ENCODE assay signal across 7 mouse cellular contexts in genomic region chr15:100636700-100637501, GRCm38 (mm10). TPM values are rescaled to one million over a fixed set of nuclear protein-coding genes. Genes with fewer than 3 reads are reported as not detected.
DNase-seq lines count a peak whose midpoint lies in the region; ATAC-seq and TF ChIP-seq lines count a peak whose summit lies in the region.

TSS of gene Smagp (minus strand) at chr15:100636940.

- under 1% methylated on average over 59 of the region's 77 CpGs for WGBS in heart, embryonic 11.5 days (ENCODE audit: insufficient replicate concordance)
- WGBS in kidney, embryonic 14.5 days = under 1% methylated on average over 74 of the region's 77 CpGs

- TF ChIP-seq CTCF in cortical plate, adult 2 months (IDR thresholded peaks at IDR 0.05; ENCODE audit: extremely low read depth, insufficient read depth, low read length) = no peak

- DNase-seq in MEL-GATA-1-ER (ENCODE audit: extremely low read depth, low read depth) = peak; percentile 51
- DNase-seq in lung, postnatal 10 days = peak; percentile 73
- peak; percentile 21 to 27 for DNase-seq in spleen, postnatal 10 days (ENCODE audit: low spot score in 2 of 2)
- DNase-seq in right cerebral cortex, postnatal 4 days = no peak

- peak; percentile 36; the same call in 1 of the 2 replicates for ATAC-seq in heart, embryonic 11.5 days (replicated peaks; ENCODE audit: insufficient number of reproducible peaks, low FRiP score, low TSS enrichment)
- peak; percentile 63 for ATAC-seq in kidney, embryonic 14.5 days (ENCODE audit: low FRiP score, low TSS enrichment)

- peaks cover 2% of the 10 kb centered on the region; the same call in 1 of the 2 replicates for H3K4me1 ChIP-seq in cortical plate, adult 2 months (ENCODE audit: control insufficient read depth, insufficient read depth, low read length)
- peaks cover 25% of the 10 kb centered on the region; the same call in 1 of the 2 replicates for H3K4me1 ChIP-seq in heart, embryonic 11.5 days (ENCODE audit: control insufficient read depth, insufficient read depth, low read length)
- H3K4me1 ChIP-seq in kidney, embryonic 14.5 days (ENCODE audit: control insufficient read depth, insufficient read depth, low read length) = peaks cover 26% of the 10 kb centered on the region; the same call in 1 of the 2 replicates

- no peaks in the 10 kb centered on the region for H3K9me3 ChIP-seq in heart, embryonic 11.5 days (replicated peaks; ENCODE audit: control insufficient read depth, low read length)
- H3K9me3 ChIP-seq in kidney, embryonic 14.5 days (ENCODE audit: control insufficient read depth, low read length) = no peaks in the 10 kb centered on the region

- peaks cover 31% of the 10 kb centered on the region for H3K27me3 ChIP-seq in heart, embryonic 11.5 days (ENCODE audit: control insufficient read depth, insufficient read depth, low read length)
- peaks cover 25% of the 10 kb centered on the region for H3K27me3 ChIP-seq in kidney, embryonic 14.5 days (ENCODE audit: control insufficient read depth, insufficient read depth, low read length)

- H3K36me3 ChIP-seq in heart, embryonic 11.5 days (ENCODE audit: control insufficient read depth, insufficient read depth, low read length) = no peaks in the 10 kb centered on the region
- H3K36me3 ChIP-seq in kidney, embryonic 14.5 days (ENCODE audit: control insufficient read depth, insufficient read depth, low read length) = no peaks in the 10 kb centered on the region

- H3K4me2 ChIP-seq in heart, embryonic 11.5 days = peak within 1 kb of the TSS; percentile 96
- peak within 1 kb of the TSS; percentile 95 for H3K4me2 ChIP-seq in kidney, embryonic 14.5 days (replicated peaks; ENCODE audit: low read depth, low read length)

- peak within 1 kb of the TSS; percentile 30; the same call in 1 of the 2 replicates for H3K4me3 ChIP-seq in cortical plate, adult 2 months (ENCODE audit: insufficient read depth, low read length)
- H3K4me3 ChIP-seq in heart, embryonic 11.5 days (ENCODE audit: low read depth, low read length) = peak within 1 kb of the TSS; percentile 66
- peak within 1 kb of the TSS; percentile 62 for H3K4me3 ChIP-seq in kidney, embryonic 14.5 days (ENCODE audit: low read length)

- peak within 1 kb of the TSS; percentile 73 for H3K9ac ChIP-seq in heart, embryonic 11.5 days (ENCODE audit: low read depth, low read length)
- peak within 1 kb of the TSS; percentile 53 for H3K9ac ChIP-seq in kidney, embryonic 14.5 days (ENCODE audit: low read depth, low read length)

- no peak within 1 kb of the TSS; the same call in 1 of the 2 replicates for H3K27ac ChIP-seq in cortical plate, adult 2 months (ENCODE audit: insufficient read depth, low read length)
- no peak within 1 kb of the TSS for H3K27ac ChIP-seq in heart, embryonic 11.5 days (ENCODE audit: low read depth, low read length)
- H3K27ac ChIP-seq in kidney, embryonic 14.5 days (ENCODE audit: low read depth, low read length) = peak within 1 kb of the TSS; percentile 30; the same call in 1 of the 2 replicates

- no peak for TF ChIP-seq POLR2A in cortical plate, adult 2 months (IDR thresholded peaks at IDR 0.05; ENCODE audit: extremely low read depth, insufficient read depth, low read length)

RNA-seq across cellular contexts. Expression of gene Smagp, which starts in this region (rescaled TPM):
- polyA plus RNA-seq in cortical plate, adult 2 months (2012; rRNA removed) = 4.2 and 4.4 TPM in 2 replicates
- 12.2 and 15.3 TPM in 2 replicates for polyA plus RNA-seq in heart, embryonic 11.5 days (2014; fragmentation: Nextera tagmentation; extraction: Ambion mirVana)
- 26.4 and 28.4 TPM in 2 replicates for polyA plus RNA-seq in kidney, embryonic 14.5 days (2014; fragmentation: Nextera tagmentation; extraction: Ambion mirVana)
